Comparison of ENCODE assay signal across 15 mouse cellular contexts in genomic region chr9:31931691-31932090, GRCm38 (mm10). TPM values are rescaled to one million over a fixed set of nuclear protein-coding genes. Genes with fewer than 3 reads are reported as not detected.
A peak's percentile ranks its signal among the peaks of the same experiment; 100 is the strongest.
DNase-seq lines count a peak whose midpoint lies in the region; ATAC-seq and TF ChIP-seq lines count a peak whose summit lies in the region.
"Had no signal": no experiment of that assay in that cellular context is flagged by ENCODE, and none has a peak within 500 bp of the region (broad histone marks: within the 10 kb centered on the region; RNA-seq: fewer than 3 reads in every experiment).

No protein-coding gene starts in this region.

- no peaks in the 10 kb centered on the region for H3K36me3 ChIP-seq in neural tube, embryonic 11.5 days (ENCODE audit: control insufficient read depth, insufficient read depth, low read length)
- H3K36me3 ChIP-seq in neural tube, embryonic 15.5 days, result no peaks in the 10 kb centered on the region
- no peaks in the 10 kb centered on the region for H3K36me3 ChIP-seq in liver, postnatal 0 days (replicated peaks; ENCODE audit: insufficient read depth, low read length)
- H3K36me3 ChIP-seq: embryonic facial prominence, embryonic 12.5 days; forebrain, embryonic 12.5 days; heart, embryonic 15.5 days had no signal

- no peaks in the 10 kb centered on the region for H3K4me1 ChIP-seq in neural tube, embryonic 11.5 days (ENCODE audit: control insufficient read depth, insufficient read depth, low read length)
- H3K4me1 ChIP-seq in neural tube, embryonic 15.5 days, result no peaks in the 10 kb centered on the region
- H3K4me1 ChIP-seq in liver, postnatal 0 days (ENCODE audit: insufficient read depth), result no peaks in the 10 kb centered on the region
- H3K4me1 ChIP-seq: embryonic facial prominence, embryonic 12.5 days; forebrain, embryonic 12.5 days; heart, embryonic 15.5 days had no signal

- no peaks in the 10 kb centered on the region for H3K9me3 ChIP-seq in neural tube, embryonic 11.5 days (ENCODE audit: control insufficient read depth, low read length)
- no peaks in the 10 kb centered on the region for H3K9me3 ChIP-seq in neural tube, embryonic 15.5 days (replicated peaks)
- H3K9me3 ChIP-seq in liver, postnatal 0 days (ENCODE audit: low read length), result no peaks in the 10 kb centered on the region
- H3K9me3 ChIP-seq: embryonic facial prominence, embryonic 12.5 days; forebrain, embryonic 12.5 days; heart, embryonic 15.5 days had no signal

- no peak overlapping the region for H3K4me2 ChIP-seq in neural tube, embryonic 11.5 days (ENCODE audit: low read depth)
- H3K4me2 ChIP-seq in neural tube, embryonic 15.5 days, result no peak overlapping the region
- no peak overlapping the region for H3K4me2 ChIP-seq in liver, postnatal 0 days (ENCODE audit: low read depth, low read length)
- H3K4me2 ChIP-seq: embryonic facial prominence, embryonic 12.5 days; forebrain, embryonic 12.5 days; heart, embryonic 15.5 days; hindbrain, embryonic 14.5 days had no signal

- H3K4me3 ChIP-seq in neural tube, embryonic 11.5 days (ENCODE audit: low read depth, low read length), result no peak overlapping the region
- no peak overlapping the region for H3K4me3 ChIP-seq in neural tube, embryonic 15.5 days (replicated peaks)
- H3K4me3 ChIP-seq in liver, postnatal 0 days (ENCODE audit: low read depth, low read length), result no peak overlapping the region
- no peak overlapping the region for H3K4me3 ChIP-seq in layer of hippocampus, adult 2 months
- H3K4me3 ChIP-seq: embryonic facial prominence, embryonic 12.5 days; forebrain, embryonic 12.5 days; heart, embryonic 15.5 days had no signal

- DNase-seq in neural tube, embryonic 11.5 days (ENCODE audit: low spot score), result peak; percentile 31
- peak; percentile 4 for DNase-seq in adipocyte (ENCODE audit: low spot score)
- peak; percentile 44 for DNase-seq in liver, postnatal 0 days
- peak; percentile 19 for DNase-seq in yolk sac, embryonic 10.5 days (ENCODE audit: low spot score)
- no peak for DNase-seq in gastrocnemius, adult 18-20 months (ENCODE audit: low spot score)
- DNase-seq in layer of hippocampus, adult 2 months (ENCODE audit: low spot score in 2 of 2), result no peak
- DNase-seq: cerebellum, adult 8-10 months; gastrocnemius, postnatal 14 days; left cerebral cortex, postnatal 4 days had no signal

- no peak overlapping the region for H3K27ac ChIP-seq in neural tube, embryonic 11.5 days (ENCODE audit: low read depth, low read length)
- H3K27ac ChIP-seq in neural tube, embryonic 15.5 days (replicated peaks), result no peak overlapping the region
- H3K27ac ChIP-seq in liver, postnatal 0 days (ENCODE audit: low read depth), result no peak overlapping the region
- H3K27ac ChIP-seq in layer of hippocampus, adult 2 months, result no peak overlapping the region
- H3K27ac ChIP-seq: embryonic facial prominence, embryonic 12.5 days; forebrain, embryonic 12.5 days; heart, embryonic 15.5 days; hindbrain, embryonic 14.5 days had no signal

- H3K27me3 ChIP-seq in neural tube, embryonic 11.5 days (ENCODE audit: control insufficient read depth, insufficient read depth, low read length), result no peaks in the 10 kb centered on the region
- 0 out of 2 replicates have a peak, but pooled peaks cover 2% of the 10 kb centered on the region for H3K27me3 ChIP-seq in neural tube, embryonic 15.5 days (replicated peaks)
- no peaks in the 10 kb centered on the region for H3K27me3 ChIP-seq in liver, postnatal 0 days (ENCODE audit: insufficient read depth, low read length)
- H3K27me3 ChIP-seq: embryonic facial prominence, embryonic 12.5 days; forebrain, embryonic 12.5 days; heart, embryonic 15.5 days had no signal

- TF ChIP-seq EP300 in liver, postnatal 0 days (IDR thresholded peaks at IDR 0.05; ENCODE audit: low read depth), result no peak

- no peak for ATAC-seq in neural tube, embryonic 11.5 days (ENCODE audit: insufficient read depth, low FRiP score, low TSS enrichment)
- no peak for ATAC-seq in neural tube, embryonic 15.5 days (ENCODE audit: low FRiP score)
- ATAC-seq in liver, postnatal 0 days, result no peak
- no peak for ATAC-seq in inflammation-experienced regulatory T-cells, adult 6 months

- no peak overlapping the region for H3K9ac ChIP-seq in neural tube, embryonic 11.5 days (ENCODE audit: low read length)
- H3K9ac ChIP-seq in neural tube, embryonic 15.5 days (replicated peaks), result no peak overlapping the region
- H3K9ac ChIP-seq in liver, postnatal 0 days (replicated peaks), result no peak overlapping the region
- H3K9ac ChIP-seq: embryonic facial prominence, embryonic 12.5 days; forebrain, embryonic 12.5 days; heart, embryonic 15.5 days; hindbrain, embryonic 14.5 days had no signal

- 63% methylated on average over 5 of the region's 5 CpGs for WGBS in neural tube, embryonic 11.5 days
- 54% methylated on average over 5 of the region's 5 CpGs for WGBS in neural tube, embryonic 15.5 days
- WGBS in liver, postnatal 0 days (ENCODE audit: insufficient replicate concordance), result 32% methylated on average over 5 of the region's 5 CpGs

- TF ChIP-seq CTCF in liver, postnatal 0 days (IDR thresholded peaks at IDR 0.05; ENCODE audit: low read depth), result no peak
- no peak for TF ChIP-seq CTCF in layer of hippocampus, adult 2 months (conservative IDR thresholded peaks at IDR 0.05)

RNA-seq across cellular contexts. Expression of gene Barx2, which starts 18.4 kb away (rescaled TPM):
- 0.31 and 0.39 TPM in 2 replicates for polyA plus RNA-seq in neural tube, embryonic 11.5 days (2014; fragmentation: Nextera tagmentation; extraction: Ambion mirVana)
- polyA plus RNA-seq in neural tube, embryonic 15.5 days (2015; fragmentation: Nextera tagmentation; extraction: Ambion mirVana), result 0.17 and 0.20 TPM in 2 replicates
- not detected in 2 replicates for polyA plus RNA-seq in liver, postnatal 0 days (2015; fragmentation: Nextera tagmentation; extraction: Ambion mirVana)
- total RNA-seq in gastrocnemius, adult 18-20 months (2021), result 10 to 100 TPM in 1 of 2 experiments, 1 to 10 TPM in 1; 4.2 to 13.0 TPM
- under 1 TPM; 0.47 to 0.79 TPM for total RNA-seq in layer of hippocampus, adult 2 months (2021)
- polyA plus RNA-seq in inflammation-experienced regulatory T-cells, adult 6 months (2017; shearing (Covaris generic)), result not detected
- polyA plus RNA-seq: forebrain, embryonic 12.5 days; heart, embryonic 15.5 days; hindbrain, embryonic 14.5 days had no signal

Comparison
In these comparisons a context has a peak if more than half of its experiments do, and no peak if none do; other contexts are left out.
1. DNase-seq: peak in neural tube, embryonic 11.5 days (single experiment), adipocyte (single experiment), liver, postnatal 0 days (single experiment) and yolk sac, embryonic 10.5 days (single experiment); none in gastrocnemius, adult 18-20 months (single experiment) and layer of hippocampus, adult 2 months (0 of 2).